Mouse (Mus musculus): Measurements from ENCODE around the gene Gapdh. TPM values are rescaled to one million over a fixed set of nuclear protein-coding genes. Genes with fewer than 3 reads are reported as not detected.
"Not testable (repeated sequence)": the region's sequence is repeated elsewhere in the genome, so short reads cannot be mapped to it uniquely, and the experiment has no call there.

Gene Gapdh
- polyA plus RNA-seq, 2 experiments, result 1,040 to 1,875 TPM

GRCm38 (mm10) chr6:125163801-125164657 lies 2.2 kb downstream of the Gapdh start:
- TF ChIP-seq CTCF (IDR thresholded peaks at IDR 0.05; ENCODE audit: low read depth), result no peak
- TF ChIP-seq EP300 (IDR thresholded peaks at IDR 0.05; ENCODE audit: low read depth), result no peak
- no peak for ATAC-seq (ENCODE audit: insufficient read depth)
- no peaks in the 10 kb centered on the region for H3K9me3 ChIP-seq (ENCODE audit: control insufficient read depth, low read length)
- H3K4me3 ChIP-seq (ENCODE audit: insufficient read depth in 1 of 2, low read depth in 2 of 2, low read length in 2 of 2), result peak overlapping the region; percentile 79 to 93
- H3K9ac ChIP-seq (replicated peaks), result peak overlapping the region; percentile 91
- no peak for DNase-seq (ENCODE audit: low read depth in 3 of 3, low spot score in 3 of 3)
- 7% methylated on average over 20 of the region's 20 CpGs for WGBS (ENCODE audit: insufficient replicate concordance)
- peak overlapping the region; percentile 83 for H3K27ac ChIP-seq
- H3K36me3 ChIP-seq (replicated peaks; ENCODE audit: control insufficient read depth, insufficient read depth, low read depth), result peaks cover 31% of the 10 kb centered on the region
- H3K27me3 ChIP-seq (ENCODE audit: control insufficient read depth, insufficient read depth, low read length), result no peaks in the 10 kb centered on the region
- peaks cover 22 to 40% of the 10 kb centered on the region in 2 experiments for H3K4me1 ChIP-seq (replicated peaks; ENCODE audit: control insufficient read depth in 2 of 2, insufficient read depth in 2 of 2, low read length in 1 of 2)
- peak overlapping the region; percentile 93 for H3K4me2 ChIP-seq (ENCODE audit: low read depth)

GRCm38 (mm10) chr6:125162615-125163305 lies 3.5 kb downstream of the Gapdh start:
- DNase-seq (ENCODE audit: low read depth in 3 of 3, low spot score in 3 of 3); H3K27ac ChIP-seq; H3K27me3 ChIP-seq (ENCODE audit: control insufficient read depth, insufficient read depth, low read length); ATAC-seq (ENCODE audit: insufficient read depth); H3K4me3 ChIP-seq (ENCODE audit: insufficient read depth in 1 of 2, low read depth in 2 of 2, low read length in 2 of 2); H3K9me3 ChIP-seq (ENCODE audit: control insufficient read depth, low read length); H3K4me2 ChIP-seq (ENCODE audit: low read depth); H3K9ac ChIP-seq (replicated peaks): not testable (repeated sequence)
- 62% methylated on average over 9 of the region's 16 CpGs for WGBS (ENCODE audit: insufficient replicate concordance)
- Histone ChIP-seq H3K36me3 (replicated peaks; ENCODE audit: control insufficient read depth, insufficient read depth, low read depth) (peaks cover 19% of the 10 kb centered on the region), H3K4me1 (replicated peaks; ENCODE audit: control insufficient read depth in 2 of 2, insufficient read depth in 2 of 2, low read length in 1 of 2) (peaks cover 22 to 38% of the 10 kb centered on the region in 2 experiments)

- WGBS (ENCODE audit: insufficient replicate concordance), result 8% methylated on average over 3 of the region's 5 CpGs
- not testable (repeated sequence) for H3K9me3 ChIP-seq (ENCODE audit: control insufficient read depth, low read length); H3K27ac ChIP-seq; H3K4me2 ChIP-seq (ENCODE audit: low read depth); H3K27me3 ChIP-seq (ENCODE audit: control insufficient read depth, insufficient read depth, low read length); DNase-seq (ENCODE audit: low read depth in 3 of 3, low spot score in 3 of 3); ATAC-seq (ENCODE audit: insufficient read depth); H3K4me3 ChIP-seq (ENCODE audit: insufficient read depth in 1 of 2, low read depth in 2 of 2, low read length in 2 of 2); H3K9ac ChIP-seq (replicated peaks)
- Histone ChIP-seq H3K36me3 (replicated peaks; ENCODE audit: control insufficient read depth, insufficient read depth, low read depth) (peaks cover 12% of the 10 kb centered on the region), H3K4me1 (replicated peaks; ENCODE audit: control insufficient read depth in 2 of 2, insufficient read depth in 2 of 2, low read length in 1 of 2) (peaks cover 14 to 31% of the 10 kb centered on the region in 2 experiments)
- TF ChIP-seq CTCF (IDR thresholded peaks at IDR 0.05; ENCODE audit: low read depth), result peak; percentile 70
Measured at GRCm38 (mm10) chr6:125161971-125162370, 4.3 kb downstream of the Gapdh start.

- no peak for DNase-seq (ENCODE audit: low read depth in 3 of 3, low spot score in 3 of 3)
- TF ChIP-seq CTCF (IDR thresholded peaks at IDR 0.05; ENCODE audit: low read depth) (no peak), EP300 (IDR thresholded peaks at IDR 0.05; ENCODE audit: low read depth) (no peak)
- Histone ChIP-seq H3K4me3 (ENCODE audit: insufficient read depth in 1 of 2, low read depth in 2 of 2, low read length in 2 of 2) (no peak overlapping the region), H3K27me3 (ENCODE audit: control insufficient read depth, insufficient read depth, low read length) (no peaks in the 10 kb centered on the region), H3K27ac (peak overlapping the region; percentile 20; the same call in 1 of the 2 replicates), H3K9me3 (ENCODE audit: control insufficient read depth, low read length) (no peaks in the 10 kb centered on the region), H3K9ac (replicated peaks) (no peak overlapping the region), H3K4me1 (replicated peaks; ENCODE audit: control insufficient read depth in 2 of 2, insufficient read depth in 2 of 2, low read length in 1 of 2) (peaks cover 7 to 26% of the 10 kb centered on the region in 2 experiments), H3K36me3 (replicated peaks; ENCODE audit: control insufficient read depth, insufficient read depth, low read depth) (peaks cover 12% of the 10 kb centered on the region), H3K4me2 (ENCODE audit: low read depth) (peak overlapping the region; percentile 28)
- no peak for ATAC-seq (ENCODE audit: insufficient read depth)
- WGBS (ENCODE audit: insufficient replicate concordance), result 21% methylated on average over 22 of the region's 22 CpGs
Measured at GRCm38 (mm10) chr6:125160854-125161760, 5.2 kb downstream of the Gapdh start.
